ENCODE assay signal across 7 mouse cellular contexts in genomic region chr11:99243820-99244374, GRCm38 (mm10). TPM values are rescaled to one million over a fixed set of nuclear protein-coding genes. Genes with fewer than 3 reads are reported as not detected.
DNase-seq lines count a peak whose midpoint lies in the region; ATAC-seq lines count a peak whose summit lies in the region.

TSS of gene Krt222 (minus strand) at chr11:99244085.

- peak within 1 kb of the TSS; percentile 58 for H3K9ac ChIP-seq in hindbrain, embryonic 16.5 days (ENCODE audit: low read depth, low read length)

- H3K4me2 ChIP-seq in hindbrain, embryonic 16.5 days (ENCODE audit: low read length), result peak within 1 kb of the TSS; percentile 54

- peaks cover 3% of the 10 kb centered on the region for H3K4me1 ChIP-seq in hindbrain, embryonic 16.5 days (ENCODE audit: control insufficient read depth, insufficient read depth, low read depth, low read length)

- peak within 1 kb of the TSS; percentile 64 for H3K27ac ChIP-seq in hindbrain, embryonic 16.5 days (ENCODE audit: low read depth, low read length)

- H3K4me3 ChIP-seq in hindbrain, embryonic 16.5 days (ENCODE audit: low read length), result peak within 1 kb of the TSS; percentile 42

- peak; percentile 95 for ATAC-seq in frontal cortex, adult (ENCODE audit: low TSS enrichment)
- peak; percentile 80 for ATAC-seq in hindbrain, embryonic 16.5 days
- ATAC-seq in megakaryocyte-erythroid progenitor cell, adult 5-6 weeks (replicated peaks; ENCODE audit: low FRiP score, low TSS enrichment, poor library complexity, severe bottlenecking), result no peak

- H3K36me3 ChIP-seq in hindbrain, embryonic 16.5 days (ENCODE audit: control insufficient read depth, insufficient read depth, low read length), result no peaks in the 10 kb centered on the region

- WGBS in hindbrain, embryonic 16.5 days, result 5% methylated on average over 17 of the region's 17 CpGs

- H3K27me3 ChIP-seq in hindbrain, embryonic 16.5 days (replicated peaks; ENCODE audit: control insufficient read depth, insufficient read depth, low read length), result no peaks in the 10 kb centered on the region

- DNase-seq in ES-CJ7 (ENCODE audit: low read depth, low spot score), result peak; percentile 88
- peak; percentile 67 for DNase-seq in cerebellum, adult 11-12 months
- peak; percentile 33 to 39 for DNase-seq in left cerebral cortex, adult 8-10 months (ENCODE audit: low spot score in 2 of 2)
- peak; percentile 40 for DNase-seq in neural tube, embryonic 10.5 days (ENCODE audit: extremely low spot score, low spot score)

- no peaks in the 10 kb centered on the region for H3K9me3 ChIP-seq in hindbrain, embryonic 16.5 days (ENCODE audit: control insufficient read depth, low read length)

RNA-seq across cellular contexts. Expression of gene Krt222, which starts in this region (rescaled TPM):
- 10.9 and 14.3 TPM in 2 replicates for polyA plus RNA-seq in hindbrain, embryonic 16.5 days (2015; fragmentation: Nextera tagmentation; extraction: Ambion mirVana)
- 10 to 100 TPM; 30.4 to 38.4 (median 34.0) TPM for total RNA-seq in left cerebral cortex, adult 8-10 months (2022)
- not detected in 2 replicates for total RNA-seq in megakaryocyte-erythroid progenitor cell, adult 5-6 weeks (2014; fragmentation: Nextera tagmentation)
- not detected in 2 replicates for total RNA-seq in megakaryocyte-erythroid progenitor cell, adult 5-6 weeks (2017)

Comparison
In these comparisons a context has a peak if more than half of its experiments do, and no peak if none do; other contexts are left out.
1. RNA of gene Krt222 (total RNA-seq): 30.4 to 38.4 TPM in left cerebral cortex, adult 8-10 months; not detected in megakaryocyte-erythroid progenitor cell, adult 5-6 weeks; every median in the first group is over 10 times any median in the second.
2. DNase-seq: peak in every context shown above with its lines; median percentile 88 in ES-CJ7; 67 in cerebellum, adult 11-12 months; 40 in neural tube, embryonic 10.5 days; 36 in left cerebral cortex, adult 8-10 months.